Comparison of ENCODE assay signal across 9 mouse cellular contexts in genomic region chr2:122065200-122065969, GRCm38 (mm10). TPM values are rescaled to one million over a fixed set of nuclear protein-coding genes. Genes with fewer than 3 reads are reported as not detected.
DNase-seq lines count a peak whose midpoint lies in the region; ATAC-seq lines count a peak whose summit lies in the region.
"Had no signal": no experiment of that assay in that cellular context is flagged by ENCODE, and none has a peak within 500 bp of the region (broad histone marks: within the 10 kb centered on the region; RNA-seq: fewer than 3 reads in every experiment).

No protein-coding gene starts in this region.

- peak; percentile 31 for DNase-seq in adrenal gland, postnatal 10 days
- DNase-seq in adrenal gland, adult 18-20 months (ENCODE audit: low spot score in 2 of 2), result no peak
- peak; percentile 47 for DNase-seq in kidney, postnatal 10 days
- no peak for DNase-seq in kidney, adult 8-10 months
- peak; percentile 39 for DNase-seq in thymus, postnatal 4 days
- no peak for DNase-seq in thymus, postnatal 0 days (ENCODE audit: low spot score)
- DNase-seq in hindbrain, embryonic 14.5 days (ENCODE audit: low spot score), result no peak

- peak; percentile 57 for ATAC-seq in megakaryocyte progenitor cell, adult 5-6 weeks (replicated peaks; ENCODE audit: poor library complexity)
- ATAC-seq in hindbrain, embryonic 14.5 days (ENCODE audit: low FRiP score), result no peak

- WGBS in hindbrain, embryonic 14.5 days, result 55% methylated on average over 14 of the region's 14 CpGs

- H3K9ac ChIP-seq in hindbrain, embryonic 14.5 days, result no peak overlapping the region
- H3K9ac ChIP-seq: limb, embryonic 13.5 days had no signal

- H3K4me1 ChIP-seq in hindbrain, embryonic 14.5 days (replicated peaks; ENCODE audit: control insufficient read depth, insufficient read depth, low read length), result no peaks in the 10 kb centered on the region
- H3K4me1 ChIP-seq: limb, embryonic 13.5 days had no signal

- H3K36me3 ChIP-seq in hindbrain, embryonic 14.5 days (replicated peaks; ENCODE audit: control insufficient read depth, insufficient read depth), result peaks cover 63% of the 10 kb centered on the region

- no peaks in the 10 kb centered on the region for H3K9me3 ChIP-seq in hindbrain, embryonic 14.5 days (ENCODE audit: control insufficient read depth, low read length)
- H3K9me3 ChIP-seq: limb, embryonic 13.5 days had no signal

- no peak overlapping the region for H3K27ac ChIP-seq in hindbrain, embryonic 14.5 days
- H3K27ac ChIP-seq: limb, embryonic 13.5 days had no signal

- no peaks in the 10 kb centered on the region for H3K27me3 ChIP-seq in hindbrain, embryonic 14.5 days (ENCODE audit: control insufficient read depth, insufficient read depth, low read length)
- H3K27me3 ChIP-seq: limb, embryonic 13.5 days had no signal

- H3K4me3 ChIP-seq in hindbrain, embryonic 14.5 days (replicated peaks; ENCODE audit: low read length), result no peak overlapping the region
- H3K4me3 ChIP-seq: limb, embryonic 13.5 days had no signal

- no peak overlapping the region for H3K4me2 ChIP-seq in hindbrain, embryonic 14.5 days (replicated peaks)
- H3K4me2 ChIP-seq: limb, embryonic 13.5 days had no signal

RNA-seq across cellular contexts. Expression of gene Eif3j1, which starts 37.0 kb away (rescaled TPM):
- total RNA-seq in adrenal gland, postnatal 10 days (2021), result 10 to 100 TPM; 16.8 to 16.9 TPM
- 10 to 100 TPM; 16.9 to 18.7 TPM for total RNA-seq in adrenal gland, adult 18-20 months (2021)
- 11.4 and 14.8 TPM in 2 replicates for polyA plus RNA-seq in thymus, postnatal 0 days (2015; fragmentation: Nextera tagmentation; extraction: Ambion mirVana)
- total RNA-seq in megakaryocyte progenitor cell, adult 5-6 weeks (2015), result 33.0 and 33.2 TPM in 2 replicates
- total RNA-seq in megakaryocyte progenitor cell, adult 5-6 weeks (2017), result 29.2 and 29.4 TPM in 2 replicates
- 13.4 and 13.5 TPM in 2 replicates for polyA plus RNA-seq in hindbrain, embryonic 14.5 days (2014; fragmentation: Nextera tagmentation; extraction: Ambion mirVana)

RNA-seq across cellular contexts. Expression of gene Spg11, which starts 52.8 kb away (rescaled TPM):
- 10 to 100 TPM; 14.6 to 16.7 TPM for total RNA-seq in adrenal gland, postnatal 10 days (2021)
- 10 to 100 TPM; 16.1 to 17.9 TPM for total RNA-seq in adrenal gland, adult 18-20 months (2021)
- polyA plus RNA-seq in thymus, postnatal 0 days (2015; fragmentation: Nextera tagmentation; extraction: Ambion mirVana), result 5.8 and 6.9 TPM in 2 replicates
- total RNA-seq in megakaryocyte progenitor cell, adult 5-6 weeks (2015), result 8.9 and 10.5 TPM in 2 replicates
- 11.3 and 13.4 TPM in 2 replicates for total RNA-seq in megakaryocyte progenitor cell, adult 5-6 weeks (2017)
- polyA plus RNA-seq in hindbrain, embryonic 14.5 days (2014; fragmentation: Nextera tagmentation; extraction: Ambion mirVana), result 9.6 and 10.8 TPM in 2 replicates

Comparison
In these comparisons a context has a peak if more than half of its experiments do, and no peak if none do; other contexts are left out.
1. DNase-seq: peak in adrenal gland, postnatal 10 days (single experiment), kidney, postnatal 10 days (single experiment) and thymus, postnatal 4 days (single experiment); none in adrenal gland, adult 18-20 months (0 of 2), kidney, adult 8-10 months (0 of 2), thymus, postnatal 0 days (single experiment) and hindbrain, embryonic 14.5 days (single experiment).